Mouse (Mus musculus): Measurements from ENCODE around the gene Tlr13.

Tlr13 gene

GRCm38 (mm10) chrX:106142936-106143335 lies at the start of gene Tlr13:
TSS of gene Tlr13 (plus strand) at chrX:106143204.
- DNase-seq (ENCODE audit: low read depth in 2 of 2, low spot score in 2 of 2) = no peak

- DNase-seq (ENCODE audit: low read depth in 2 of 2, low spot score in 2 of 2) = no peak
Measured at GRCm38 (mm10) chrX:106105464-106105863, 37.5 kb upstream of the Tlr13 start.

GRCm38 (mm10) chrX:106113881-106114280 lies 29.1 kb upstream of the Tlr13 start:
- no peak for DNase-seq (ENCODE audit: low read depth in 2 of 2, low spot score in 2 of 2)

DNA sequence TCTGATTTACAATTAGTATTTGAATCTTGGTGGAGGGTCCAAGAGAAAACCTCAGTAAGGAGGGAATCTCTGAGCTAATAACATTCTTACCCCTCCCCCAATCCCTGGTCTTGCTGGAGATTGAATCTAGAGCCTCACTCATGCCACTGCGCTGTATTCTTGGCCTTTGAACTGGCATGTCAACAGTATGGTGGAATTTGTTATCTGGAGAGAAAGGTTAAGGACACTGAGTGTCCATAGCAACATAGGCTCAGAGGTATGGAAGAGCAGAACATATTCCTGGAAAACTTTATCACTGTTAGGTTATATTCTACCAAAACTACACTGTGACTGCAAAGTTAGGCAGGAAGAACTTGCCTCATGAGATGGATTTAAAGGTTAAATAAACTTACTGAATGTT lies 28.3 kb upstream of the Tlr13 start:
- no peak for DNase-seq (ENCODE audit: low read depth in 2 of 2, low spot score in 2 of 2)

DNA sequence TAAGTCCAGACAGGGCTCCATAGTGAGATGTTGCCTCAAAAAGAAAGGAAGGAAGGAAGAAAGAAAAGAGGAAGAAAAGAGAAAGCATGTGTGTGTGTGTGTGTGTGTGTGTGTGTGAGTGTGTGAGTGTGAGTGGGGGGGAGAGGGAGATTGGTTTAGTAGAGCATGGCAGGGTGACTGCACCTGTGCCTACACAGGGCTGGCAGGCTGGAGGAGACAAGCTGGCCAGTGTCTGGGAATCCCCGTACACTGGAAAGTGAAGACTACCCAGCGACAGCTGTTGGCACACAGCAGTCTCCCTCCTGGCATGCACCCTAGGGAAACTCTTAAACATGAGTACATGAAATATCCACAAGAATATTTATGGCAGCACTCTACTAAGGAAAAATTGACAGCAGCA lies 20.2 kb upstream of the Tlr13 start:
- no peak for DNase-seq (ENCODE audit: low read depth in 2 of 2, low spot score in 2 of 2)

- DNase-seq (ENCODE audit: low read depth in 2 of 2, low spot score in 2 of 2) = no peak
Measured at GRCm38 (mm10) chrX:106128283-106128682, 14.7 kb upstream of the Tlr13 start.

DNA sequence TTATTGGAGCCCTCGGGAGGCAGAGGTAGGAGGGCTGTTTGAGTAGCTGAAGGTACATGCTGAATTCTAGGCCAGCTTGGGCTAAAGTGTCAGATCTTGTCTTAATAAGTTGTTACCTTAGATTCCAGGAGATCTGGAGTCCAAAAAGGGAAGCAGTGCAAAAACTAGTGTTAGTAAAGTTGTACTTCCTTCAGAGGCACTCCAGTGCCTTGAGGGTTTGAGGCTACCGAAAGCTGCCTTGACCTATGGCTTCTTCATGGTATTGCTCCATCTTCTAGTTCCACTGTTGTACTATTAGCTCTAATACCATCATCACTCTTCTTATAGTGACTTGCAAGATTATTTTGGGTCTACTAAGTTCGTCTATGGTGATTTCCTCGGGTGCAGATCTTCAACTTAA lies 13.1 kb upstream of the Tlr13 start:
- DNase-seq (ENCODE audit: low read depth in 2 of 2, low spot score in 2 of 2) = no peak

DNA sequence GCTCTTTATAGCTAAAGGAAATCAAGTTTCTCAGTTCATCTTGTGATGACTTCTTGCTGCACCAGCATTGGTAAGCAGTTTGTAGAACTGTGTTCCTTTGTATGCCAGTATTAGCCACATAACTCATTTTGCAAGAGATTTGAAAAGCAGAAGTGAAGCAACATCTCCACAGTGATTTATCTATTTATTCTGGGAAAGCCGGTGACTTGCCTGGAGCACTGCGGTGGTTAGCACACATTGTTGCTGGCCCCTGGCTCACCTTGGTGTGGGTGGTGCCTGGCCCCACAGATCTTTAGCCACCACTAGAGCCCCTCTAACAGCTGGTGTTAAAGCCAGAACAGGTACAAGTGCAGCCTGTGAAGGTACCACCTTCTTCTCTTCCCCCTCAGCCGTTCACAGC lies 8.1 kb upstream of the Tlr13 start:
- no peak for DNase-seq (ENCODE audit: low read depth in 2 of 2, low spot score in 2 of 2)

- no peak for DNase-seq (ENCODE audit: low read depth in 2 of 2, low spot score in 2 of 2)
Measured at GRCm38 (mm10) chrX:106135484-106135883, 7.5 kb upstream of the Tlr13 start.

GRCm38 (mm10) chrX:106135916-106136575 lies 7.0 kb upstream of the Tlr13 start:
- no peak for DNase-seq (ENCODE audit: low read depth in 2 of 2, low spot score in 2 of 2)

DNA sequence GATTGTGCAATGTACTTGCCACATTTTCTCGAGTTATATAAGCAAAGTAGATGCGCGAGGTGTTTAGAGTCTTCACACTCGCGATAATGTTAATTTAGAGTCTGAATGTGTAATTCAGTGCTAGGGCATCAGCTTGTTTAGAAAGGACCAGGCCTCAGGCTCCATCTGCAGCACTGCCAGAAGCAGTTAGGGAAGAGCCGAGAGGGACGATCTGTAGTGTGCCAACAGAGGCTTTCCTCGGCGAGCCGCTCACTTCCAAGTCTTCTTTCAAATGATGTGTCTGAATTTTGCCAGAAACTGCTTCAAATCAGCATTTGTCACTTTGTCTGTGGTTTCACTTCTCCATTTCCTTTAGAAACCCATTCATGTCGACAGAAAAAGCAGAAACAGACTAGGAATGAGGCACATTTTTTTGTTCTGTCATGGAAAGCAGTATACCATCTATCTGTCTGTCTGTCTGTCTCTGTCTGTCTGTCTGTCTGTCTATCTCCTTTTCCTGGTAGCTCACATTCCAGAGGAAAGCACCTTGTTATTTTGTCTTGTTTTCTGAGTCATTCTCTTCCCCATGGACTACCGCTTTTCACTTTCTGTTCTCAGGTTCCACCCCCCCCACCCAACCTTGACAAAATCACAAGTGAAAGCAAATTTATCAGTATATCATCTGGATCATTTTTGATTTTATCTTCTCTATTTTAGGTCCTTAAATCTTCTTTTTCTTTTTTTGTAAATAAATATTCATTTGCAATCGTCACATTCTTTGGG lies 3.5 kb upstream of the Tlr13 start:
- no peak for DNase-seq (ENCODE audit: low read depth in 2 of 2, low spot score in 2 of 2)

GRCm38 (mm10) chrX:106148185-106148584 lies 5.2 kb downstream of the Tlr13 start:
- no peak for DNase-seq (ENCODE audit: low read depth in 2 of 2, low spot score in 2 of 2)

- DNase-seq (ENCODE audit: low read depth in 2 of 2, low spot score in 2 of 2) = no peak
Measured at GRCm38 (mm10) chrX:106149460-106149859, 6.5 kb downstream of the Tlr13 start.

DNA sequence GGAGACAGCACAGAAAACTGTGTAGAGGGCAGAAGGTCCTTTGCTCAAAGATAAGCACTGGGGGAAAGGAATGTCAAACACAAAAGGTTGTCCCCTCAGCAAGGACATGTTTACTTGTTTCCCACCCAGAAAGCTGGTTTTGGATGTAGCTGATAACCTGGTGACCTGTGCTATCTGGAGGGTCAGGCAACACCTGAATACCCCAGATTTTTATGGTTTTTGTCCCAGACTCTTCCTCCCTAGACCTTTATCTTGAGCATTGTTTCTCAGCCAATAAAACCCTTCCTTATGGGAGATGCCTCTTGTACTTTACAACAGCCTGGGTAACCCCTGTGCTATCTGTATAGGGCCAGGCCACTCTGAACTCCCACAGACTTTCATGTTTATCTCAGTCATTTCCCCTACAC lies 11.2 kb downstream of the Tlr13 start:
- no peak for DNase-seq (ENCODE audit: low read depth in 2 of 2, low spot score in 2 of 2)

- no peak for DNase-seq (ENCODE audit: low read depth in 2 of 2, low spot score in 2 of 2)
Measured at GRCm38 (mm10) chrX:106155892-106156291, 12.9 kb downstream of the Tlr13 start.

GRCm38 (mm10) chrX:106163995-106164394 lies 21.0 kb downstream of the Tlr13 start:
- DNase-seq (ENCODE audit: low read depth in 2 of 2, low spot score in 2 of 2) = no peak

GRCm38 (mm10) chrX:106164555-106164954 lies 21.6 kb downstream of the Tlr13 start:
- DNase-seq (ENCODE audit: low read depth in 2 of 2, low spot score in 2 of 2) = no peak

GRCm38 (mm10) chrX:106165089-106165488 lies 22.1 kb downstream of the Tlr13 start:
- no peak for DNase-seq (ENCODE audit: low read depth in 2 of 2, low spot score in 2 of 2)

- DNase-seq (ENCODE audit: low read depth in 2 of 2, low spot score in 2 of 2) = peak; percentile 40 to 47
Measured at GRCm38 (mm10) chrX:106171106-106171852, 28.3 kb downstream of the Tlr13 start.

DNA sequence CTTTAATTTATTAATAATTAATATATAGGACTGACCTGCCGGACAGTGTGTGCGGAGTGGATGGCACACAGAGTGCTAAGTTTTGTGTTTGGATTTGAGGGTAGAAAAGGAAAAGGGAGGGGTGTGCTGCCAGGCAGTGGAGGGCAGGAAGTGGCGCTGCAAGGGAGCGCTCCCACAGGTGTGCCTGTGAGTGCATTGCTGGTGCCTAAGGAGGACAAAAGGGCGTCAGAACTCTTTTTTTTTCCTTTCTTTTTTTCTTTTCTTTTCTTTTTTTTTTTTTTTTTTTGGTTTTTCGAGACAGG lies 28.8 kb downstream of the Tlr13 start:
- DNase-seq (ENCODE audit: low read depth in 2 of 2, low spot score in 2 of 2) = no peak

DNA sequence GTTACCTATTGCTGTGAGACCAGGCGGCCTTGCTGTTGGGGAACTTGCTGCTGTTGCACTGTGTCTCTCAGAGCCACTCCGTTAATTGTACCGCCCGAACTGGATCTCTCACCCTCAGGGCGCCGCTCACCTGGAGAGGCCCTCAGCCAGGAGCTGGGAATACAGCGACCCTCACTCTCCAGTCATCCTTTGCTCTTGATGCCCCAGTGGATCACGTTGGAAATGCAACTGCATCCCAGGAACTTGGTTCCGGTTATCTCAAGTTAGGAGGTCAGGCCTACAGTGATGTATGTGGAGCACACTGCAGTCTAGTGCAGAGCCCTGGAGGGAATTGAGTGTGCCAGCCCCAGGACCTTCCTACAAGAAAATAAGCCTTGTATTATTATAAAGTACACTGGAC lies 33.3 kb downstream of the Tlr13 start:
- no peak for DNase-seq (ENCODE audit: low read depth in 2 of 2, low spot score in 2 of 2)

DNA sequence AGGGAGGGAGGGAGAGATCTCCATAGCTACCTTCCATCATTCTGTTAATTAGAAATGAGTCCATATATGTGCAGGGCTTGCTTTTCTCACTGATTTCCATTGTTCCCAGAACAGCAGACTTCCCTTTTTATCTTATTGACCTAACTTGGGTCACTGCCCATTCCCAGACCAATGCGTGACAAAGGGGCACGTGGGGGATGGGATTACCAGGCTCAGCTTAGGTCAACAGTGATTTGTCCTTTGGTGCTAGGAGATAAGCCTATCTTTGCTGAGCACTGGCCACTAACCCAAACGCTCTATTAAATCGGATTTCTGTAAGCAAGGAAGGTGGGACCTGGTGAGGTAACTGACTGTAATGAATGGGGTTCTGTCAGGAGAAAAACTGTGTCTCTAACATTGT lies 41.3 kb downstream of the Tlr13 start:
- no peak for DNase-seq (ENCODE audit: low read depth in 2 of 2, low spot score in 2 of 2)
